Mouse (Mus musculus): ENCODE results near the gene Ctps. TPM values are rescaled to one million over a fixed set of nuclear protein-coding genes. Genes with fewer than 3 reads are reported as not detected.

Gene Ctps
- polyA plus RNA-seq (2014; fragmentation: Nextera tagmentation; extraction: Ambion mirVana), result 107 and 119 TPM in 2 replicates

DNA sequence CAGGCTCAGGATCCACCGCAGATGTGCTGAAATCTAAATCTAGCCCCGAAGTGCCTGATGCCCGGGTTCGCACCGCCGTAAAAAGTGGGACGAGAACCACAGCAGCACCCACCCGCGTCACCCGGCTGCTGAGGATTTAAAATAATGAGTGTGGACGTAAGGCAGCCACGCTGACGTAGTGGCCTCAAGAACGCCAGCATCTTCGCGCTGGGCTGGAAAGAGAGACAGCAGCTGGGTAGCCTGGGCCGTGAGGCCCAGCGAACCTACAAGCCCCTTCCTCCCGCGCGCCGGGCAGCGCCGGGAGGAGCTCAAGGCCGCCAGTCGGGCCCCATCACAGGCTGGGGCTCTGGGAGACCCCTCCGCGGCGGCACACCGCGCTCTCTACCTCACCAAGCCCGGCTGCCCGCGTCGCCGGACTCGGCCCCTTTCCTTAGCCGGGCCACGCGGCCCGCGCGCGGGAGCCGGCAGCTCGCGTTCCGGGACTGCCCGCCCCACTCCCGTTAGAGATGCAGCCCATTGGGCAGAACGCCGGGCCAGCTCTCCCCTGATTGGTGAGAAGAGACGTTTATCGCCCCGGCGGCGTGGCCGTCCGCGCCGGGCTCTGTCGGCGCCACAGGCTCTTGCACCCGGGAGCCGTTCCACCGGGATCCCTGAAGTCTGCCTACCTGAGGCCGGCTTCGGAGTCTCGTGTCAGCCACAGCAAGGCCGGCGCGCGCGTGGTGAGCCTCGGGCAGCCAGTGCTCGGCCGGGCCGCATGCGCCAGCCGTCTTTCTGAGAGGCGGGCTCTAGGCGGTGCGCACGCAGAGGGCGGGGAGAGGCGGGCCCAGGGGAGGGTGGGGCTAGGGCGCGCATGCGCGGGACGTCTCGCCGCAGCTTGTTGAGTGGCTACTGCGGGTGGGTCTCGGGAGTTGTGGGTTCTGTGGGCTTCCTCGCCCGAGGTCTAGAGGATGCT lies at the start of gene Ctps:
Ctps (minus strand) TSS at position 791 of the 952 bp plus-strand sequence.
- peak; percentile 97 for ATAC-seq (replicated peaks; ENCODE audit: insufficient number of reproducible peaks, low FRiP score, low TSS enrichment)
- peak within 1 kb of the TSS; percentile 82 for H3K4me3 ChIP-seq (ENCODE audit: low read depth, low read length)
- peak within 1 kb of the TSS; percentile 90 for H3K9ac ChIP-seq (ENCODE audit: low read depth, low read length)
- H3K27ac ChIP-seq (ENCODE audit: low read depth, low read length), result peak within 1 kb of the TSS; percentile 91
- no peaks in the 10 kb centered on the region for H3K9me3 ChIP-seq (replicated peaks; ENCODE audit: control insufficient read depth, low read length)
- H3K4me1 ChIP-seq (ENCODE audit: control insufficient read depth, insufficient read depth, low read length), result peaks cover 24% of the 10 kb centered on the region
- H3K4me2 ChIP-seq, result peak within 1 kb of the TSS; percentile 71
- H3K27me3 ChIP-seq (ENCODE audit: control insufficient read depth, insufficient read depth, low read length), result no peaks in the 10 kb centered on the region
- WGBS (ENCODE audit: insufficient replicate concordance), result under 1% methylated on average over 90 of the region's 97 CpGs
- peaks cover 2% of the 10 kb centered on the region for H3K36me3 ChIP-seq (ENCODE audit: control insufficient read depth, insufficient read depth, low read length)

GRCm38 (mm10) chr4:120616199-120617025 lies 46.3 kb upstream of the Ctps start:
- no peaks in the 10 kb centered on the region for H3K27me3 ChIP-seq (ENCODE audit: control insufficient read depth, insufficient read depth, low read length)
- no peaks in the 10 kb centered on the region for H3K9me3 ChIP-seq (replicated peaks; ENCODE audit: control insufficient read depth, low read length)
- no peak overlapping the region for H3K4me2 ChIP-seq
- H3K27ac ChIP-seq (ENCODE audit: low read depth, low read length), result peak overlapping the region; percentile 90
- no peaks in the 10 kb centered on the region for H3K36me3 ChIP-seq (ENCODE audit: control insufficient read depth, insufficient read depth, low read length)
- no peak for ATAC-seq (replicated peaks; ENCODE audit: insufficient number of reproducible peaks, low FRiP score, low TSS enrichment)
- no peak overlapping the region for H3K9ac ChIP-seq (ENCODE audit: low read depth, low read length)
- no peak overlapping the region for H3K4me3 ChIP-seq (ENCODE audit: low read depth, low read length)
- peaks cover 29% of the 10 kb centered on the region for H3K4me1 ChIP-seq (ENCODE audit: control insufficient read depth, insufficient read depth, low read length)
- 64% methylated on average over 13 of the region's 13 CpGs for WGBS (ENCODE audit: insufficient replicate concordance)

DNA sequence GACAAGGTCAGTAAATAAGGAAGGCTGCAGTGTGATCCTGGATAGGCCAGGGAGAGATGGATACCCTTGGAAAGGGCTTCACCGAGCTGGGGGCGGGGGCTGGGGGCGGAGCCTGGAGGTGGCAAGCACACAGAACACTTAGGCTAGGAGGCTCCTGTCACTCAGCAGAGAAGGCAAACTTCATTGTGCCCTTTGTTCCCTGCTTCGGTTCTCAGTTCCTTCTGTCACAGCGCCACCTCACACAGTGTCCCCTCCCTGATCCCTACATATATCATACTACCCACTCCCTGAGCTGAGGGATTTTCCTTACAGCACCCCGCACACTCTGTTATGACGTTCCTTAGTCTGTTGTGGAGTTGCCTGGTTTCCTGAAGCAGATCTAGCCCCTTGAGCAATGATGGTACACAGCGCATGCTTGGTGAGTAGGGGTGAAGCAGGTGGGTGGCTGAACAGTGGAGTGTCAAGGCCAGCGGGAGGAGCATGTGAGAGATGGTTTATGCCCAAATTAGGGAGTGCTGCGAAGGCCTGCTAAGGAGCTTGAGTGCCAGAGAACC lies 45.5 kb upstream of the Ctps start:
- peak overlapping the region; percentile 9; the same call in 1 of the 2 replicates for H3K4me2 ChIP-seq
- ATAC-seq (replicated peaks; ENCODE audit: insufficient number of reproducible peaks, low FRiP score, low TSS enrichment), result peak; percentile 70
- H3K9me3 ChIP-seq (replicated peaks; ENCODE audit: control insufficient read depth, low read length), result no peaks in the 10 kb centered on the region
- no peaks in the 10 kb centered on the region for H3K27me3 ChIP-seq (ENCODE audit: control insufficient read depth, insufficient read depth, low read length)
- peaks cover 31% of the 10 kb centered on the region for H3K4me1 ChIP-seq (ENCODE audit: control insufficient read depth, insufficient read depth, low read length)
- H3K36me3 ChIP-seq (ENCODE audit: control insufficient read depth, insufficient read depth, low read length), result no peaks in the 10 kb centered on the region
- H3K27ac ChIP-seq (ENCODE audit: low read depth, low read length), result peak overlapping the region; percentile 90
- H3K4me3 ChIP-seq (ENCODE audit: low read depth, low read length), result no peak overlapping the region
- WGBS (ENCODE audit: insufficient replicate concordance), result 25% methylated on average over 10 of the region's 10 CpGs
- peak overlapping the region; percentile 61 for H3K9ac ChIP-seq (ENCODE audit: low read depth, low read length)

DNA sequence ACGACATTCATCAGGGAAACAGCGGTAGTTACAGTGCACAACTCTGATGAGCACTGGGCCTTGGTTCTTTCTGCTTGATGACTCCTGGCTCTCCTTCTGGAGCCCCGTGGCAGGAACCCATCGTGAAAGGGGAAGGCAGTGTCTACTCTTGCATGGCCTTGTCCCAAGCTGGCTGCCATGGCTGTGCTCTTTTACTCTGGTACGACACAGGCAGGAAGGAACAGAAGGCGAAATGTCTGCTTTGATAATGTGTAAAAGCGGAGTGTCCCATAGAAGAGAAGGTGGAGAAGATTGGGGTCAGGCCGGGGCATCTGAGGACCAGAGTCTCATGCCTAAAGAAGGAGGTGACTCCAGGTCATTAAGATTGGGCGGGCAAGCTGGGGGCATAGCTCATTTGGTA lies 44.6 kb upstream of the Ctps start:
- H3K27me3 ChIP-seq (ENCODE audit: control insufficient read depth, insufficient read depth, low read length), result no peaks in the 10 kb centered on the region
- H3K4me1 ChIP-seq (ENCODE audit: control insufficient read depth, insufficient read depth, low read length), result peaks cover 36% of the 10 kb centered on the region
- no peak overlapping the region for H3K9ac ChIP-seq (ENCODE audit: low read depth, low read length)
- no peaks in the 10 kb centered on the region for H3K9me3 ChIP-seq (replicated peaks; ENCODE audit: control insufficient read depth, low read length)
- no peak overlapping the region for H3K4me3 ChIP-seq (ENCODE audit: low read depth, low read length)
- WGBS (ENCODE audit: insufficient replicate concordance), result 72% methylated on average over 9 of the region's 9 CpGs
- ATAC-seq (replicated peaks; ENCODE audit: insufficient number of reproducible peaks, low FRiP score, low TSS enrichment), result no peak
- H3K27ac ChIP-seq (ENCODE audit: low read depth, low read length), result peak overlapping the region; percentile 90
- H3K36me3 ChIP-seq (ENCODE audit: control insufficient read depth, insufficient read depth, low read length), result no peaks in the 10 kb centered on the region
- H3K4me2 ChIP-seq, result no peak overlapping the region

GRCm38 (mm10) chr4:120613691-120614329 lies 43.7 kb upstream of the Ctps start:
- ATAC-seq (replicated peaks; ENCODE audit: insufficient number of reproducible peaks, low FRiP score, low TSS enrichment), result peak; percentile 49
- H3K4me1 ChIP-seq (ENCODE audit: control insufficient read depth, insufficient read depth, low read length), result peaks cover 36% of the 10 kb centered on the region
- no peaks in the 10 kb centered on the region for H3K9me3 ChIP-seq (replicated peaks; ENCODE audit: control insufficient read depth, low read length)
- H3K4me2 ChIP-seq, result peak overlapping the region; percentile 62
- H3K36me3 ChIP-seq (ENCODE audit: control insufficient read depth, insufficient read depth, low read length), result no peaks in the 10 kb centered on the region
- H3K4me3 ChIP-seq (ENCODE audit: low read depth, low read length), result peak overlapping the region; percentile 30
- peak overlapping the region; percentile 84 for H3K9ac ChIP-seq (ENCODE audit: low read depth, low read length)
- peak overlapping the region; percentile 90 for H3K27ac ChIP-seq (ENCODE audit: low read depth, low read length)
- 34% methylated on average over 8 of the region's 8 CpGs for WGBS (ENCODE audit: insufficient replicate concordance)
- H3K27me3 ChIP-seq (ENCODE audit: control insufficient read depth, insufficient read depth, low read length), result no peaks in the 10 kb centered on the region

DNA sequence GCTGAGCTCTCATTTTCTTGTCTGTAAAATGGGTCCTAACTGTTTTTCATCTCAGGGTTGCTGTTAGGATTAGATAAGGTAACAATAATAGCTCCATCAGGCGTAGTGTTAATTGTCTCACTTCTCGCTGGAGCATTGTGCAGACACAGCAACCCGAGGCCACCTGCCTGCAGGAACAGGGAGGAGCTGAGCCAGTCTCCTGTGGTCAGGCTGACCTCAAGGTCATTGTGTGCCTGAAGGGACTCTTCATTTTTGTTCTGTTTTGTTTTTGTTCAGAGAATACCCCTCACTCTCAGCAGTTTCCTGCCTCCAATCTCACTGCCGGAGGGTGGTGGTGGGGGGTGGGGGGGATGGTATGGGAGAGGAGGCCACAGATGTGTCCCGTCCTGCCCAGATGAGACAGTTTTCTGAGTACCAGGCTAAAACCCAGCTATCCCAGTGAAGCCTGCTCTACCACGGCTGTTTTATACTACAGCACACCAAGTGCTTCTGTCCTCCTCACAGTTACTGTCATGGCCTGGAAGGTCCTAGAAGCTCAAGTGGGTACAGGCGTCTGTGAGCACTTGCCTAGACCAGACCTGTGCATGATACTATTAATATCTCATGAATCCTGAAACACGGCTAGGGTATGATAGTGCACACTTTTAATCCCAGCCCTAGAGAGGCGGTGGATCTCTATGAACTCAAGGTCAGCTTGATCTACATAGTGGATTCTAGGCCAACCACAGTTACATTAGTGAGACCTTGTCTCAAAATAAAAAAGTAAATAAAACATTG lies 42.4 kb upstream of the Ctps start:
- 20% methylated on average over 9 of the region's 9 CpGs for WGBS (ENCODE audit: insufficient replicate concordance)
- H3K9ac ChIP-seq (ENCODE audit: low read depth, low read length), result peak overlapping the region; percentile 59
- H3K4me3 ChIP-seq (ENCODE audit: low read depth, low read length), result peak overlapping the region; percentile 18
- no peaks in the 10 kb centered on the region for H3K36me3 ChIP-seq (ENCODE audit: control insufficient read depth, insufficient read depth, low read length)
- H3K27ac ChIP-seq (ENCODE audit: low read depth, low read length), result peak overlapping the region; percentile 90
- H3K4me1 ChIP-seq (ENCODE audit: control insufficient read depth, insufficient read depth, low read length), result peaks cover 36% of the 10 kb centered on the region
- no peaks in the 10 kb centered on the region for H3K9me3 ChIP-seq (replicated peaks; ENCODE audit: control insufficient read depth, low read length)
- no peaks in the 10 kb centered on the region for H3K27me3 ChIP-seq (ENCODE audit: control insufficient read depth, insufficient read depth, low read length)
- peak overlapping the region; percentile 41 for H3K4me2 ChIP-seq
- peak; percentile 33; the same call in 1 of the 2 replicates for ATAC-seq (replicated peaks; ENCODE audit: insufficient number of reproducible peaks, low FRiP score, low TSS enrichment)

DNA sequence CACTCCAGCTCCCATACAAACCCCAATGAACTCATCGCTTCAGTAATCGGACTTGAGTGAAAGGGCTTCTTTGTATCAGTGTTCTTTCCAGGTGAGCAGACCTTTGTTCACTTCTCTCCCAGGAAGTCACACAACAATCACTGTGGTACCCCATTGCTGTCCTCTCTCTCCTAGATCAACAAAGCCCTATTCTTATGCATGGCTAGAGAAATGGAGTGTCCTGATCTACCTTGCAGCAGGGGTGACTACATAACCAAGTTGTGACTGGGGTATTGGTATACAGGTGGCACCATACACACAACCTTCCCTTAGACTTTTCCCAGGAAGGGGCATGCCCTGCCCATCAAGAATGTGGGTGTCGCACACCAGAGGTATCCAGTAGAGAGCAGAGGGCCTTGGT lies 40.9 kb upstream of the Ctps start:
- no peaks in the 10 kb centered on the region for H3K36me3 ChIP-seq (ENCODE audit: control insufficient read depth, insufficient read depth, low read length)
- H3K9ac ChIP-seq (ENCODE audit: low read depth, low read length), result 0 out of 2 replicates have a peak overlapping the region, but pooled peaks have one; percentile 10
- ATAC-seq (replicated peaks; ENCODE audit: insufficient number of reproducible peaks, low FRiP score, low TSS enrichment), result no peak
- no peaks in the 10 kb centered on the region for H3K27me3 ChIP-seq (ENCODE audit: control insufficient read depth, insufficient read depth, low read length)
- H3K4me3 ChIP-seq (ENCODE audit: low read depth, low read length), result no peak overlapping the region
- peaks cover 36% of the 10 kb centered on the region for H3K4me1 ChIP-seq (ENCODE audit: control insufficient read depth, insufficient read depth, low read length)
- H3K4me2 ChIP-seq, result no peak overlapping the region
- H3K27ac ChIP-seq (ENCODE audit: low read depth, low read length), result peak overlapping the region; percentile 22; the same call in 1 of the 2 replicates
- H3K9me3 ChIP-seq (replicated peaks; ENCODE audit: control insufficient read depth, low read length), result no peaks in the 10 kb centered on the region
- WGBS (ENCODE audit: insufficient replicate concordance), result 89% methylated on average over 3 of the region's 3 CpGs

Measured in heart, embryonic 11.5 days (tissue).